In genomic region chr3:145763642-145763972, GRCm38 (mm10) we compare ENCODE assay signal across 26 mouse cellular contexts. TPM values are rescaled to one million over a fixed set of nuclear protein-coding genes. Genes with fewer than 3 reads are reported as not detected.
DNase-seq lines count a peak whose midpoint lies in the region; ATAC-seq and TF ChIP-seq lines count a peak whose summit lies in the region.
"Had no signal": no experiment of that assay in that cellular context is flagged by ENCODE, and none has a peak within 500 bp of the region (broad histone marks: within the 10 kb centered on the region; RNA-seq: fewer than 3 reads in every experiment).

No protein-coding gene starts in this region.

- no peak overlapping the region for H3K4me3 ChIP-seq in kidney, embryonic 16.5 days (ENCODE audit: low read length)
- no peak overlapping the region for H3K4me3 ChIP-seq in intestine, postnatal 0 days (ENCODE audit: low read depth, low read length)
- H3K4me3 ChIP-seq in liver, embryonic 13.5 days (replicated peaks) = no peak overlapping the region
- H3K4me3 ChIP-seq: embryonic facial prominence, embryonic 10.5 days; embryonic facial prominence, embryonic 15.5 days; forebrain, embryonic 12.5 days; midbrain, embryonic 13.5 days; neural tube, embryonic 15.5 days had no signal

- H3K27me3 ChIP-seq in kidney, embryonic 16.5 days (ENCODE audit: insufficient read depth, low read length) = no peaks in the 10 kb centered on the region
- H3K27me3 ChIP-seq in intestine, postnatal 0 days (replicated peaks; ENCODE audit: control insufficient read depth, insufficient read depth, low read length) = no peaks in the 10 kb centered on the region
- H3K27me3 ChIP-seq in liver, embryonic 13.5 days = peaks cover 23% of the 10 kb centered on the region
- H3K27me3 ChIP-seq: neural tube, embryonic 15.5 days had no signal

- peaks cover 36% of the 10 kb centered on the region for H3K4me1 ChIP-seq in kidney, embryonic 16.5 days (ENCODE audit: insufficient read depth, low read length)
- no peaks in the 10 kb centered on the region; the same call in 1 of the 2 replicates for H3K4me1 ChIP-seq in intestine, postnatal 0 days (replicated peaks; ENCODE audit: control insufficient read depth, insufficient read depth, low read length)
- peaks cover 20% of the 10 kb centered on the region for H3K4me1 ChIP-seq in liver, embryonic 13.5 days (replicated peaks)

- no peak overlapping the region for H3K9ac ChIP-seq in kidney, embryonic 16.5 days (replicated peaks; ENCODE audit: low read length)
- no peak overlapping the region for H3K9ac ChIP-seq in intestine, postnatal 0 days (ENCODE audit: low read depth, low read length)
- no peak overlapping the region for H3K9ac ChIP-seq in liver, embryonic 13.5 days
- H3K9ac ChIP-seq: embryonic facial prominence, embryonic 15.5 days; forebrain, embryonic 12.5 days; forebrain, postnatal 0 days; midbrain, embryonic 13.5 days; neural tube, embryonic 15.5 days had no signal

- H3K4me2 ChIP-seq in kidney, embryonic 16.5 days (replicated peaks; ENCODE audit: low read depth, low read length) = no peak overlapping the region; the same call in 1 of the 2 replicates
- no peak overlapping the region; the same call in 1 of the 2 replicates for H3K4me2 ChIP-seq in intestine, postnatal 0 days (replicated peaks; ENCODE audit: low read depth)
- peak overlapping the region; percentile 19; the same call in 1 of the 2 replicates for H3K4me2 ChIP-seq in liver, embryonic 13.5 days
- H3K4me2 ChIP-seq: embryonic facial prominence, embryonic 15.5 days; forebrain, embryonic 12.5 days; midbrain, embryonic 13.5 days; neural tube, embryonic 15.5 days had no signal

- no peak for TF ChIP-seq CTCF in intestine, postnatal 0 days (IDR thresholded peaks at IDR 0.05; ENCODE audit: low read depth)

- peak; percentile 77 for ATAC-seq in kidney, embryonic 16.5 days (ENCODE audit: low FRiP score, low TSS enrichment)
- 0 out of 2 replicates have a peak, but pooled peaks have one; percentile 37 for ATAC-seq in intestine, postnatal 0 days
- ATAC-seq in liver, embryonic 13.5 days (ENCODE audit: low read depth) = no peak
- ATAC-seq: forebrain, postnatal 0 days; hindbrain, embryonic 16.5 days; lung, postnatal 0 days; midbrain, embryonic 13.5 days had no signal

- H3K36me3 ChIP-seq in kidney, embryonic 16.5 days (ENCODE audit: insufficient read depth, low read length) = no peaks in the 10 kb centered on the region
- H3K36me3 ChIP-seq in intestine, postnatal 0 days (ENCODE audit: control insufficient read depth, insufficient read depth) = no peaks in the 10 kb centered on the region
- H3K36me3 ChIP-seq in liver, embryonic 13.5 days = 0 out of 2 replicates have a peak, but pooled peaks cover 2% of the 10 kb centered on the region
- H3K36me3 ChIP-seq: embryonic facial prominence, embryonic 10.5 days; embryonic facial prominence, embryonic 15.5 days; forebrain, embryonic 12.5 days; midbrain, embryonic 13.5 days; neural tube, embryonic 15.5 days had no signal

- H3K9me3 ChIP-seq in kidney, embryonic 16.5 days (ENCODE audit: low read length) = no peaks in the 10 kb centered on the region
- H3K9me3 ChIP-seq in intestine, postnatal 0 days (ENCODE audit: control insufficient read depth) = no peaks in the 10 kb centered on the region
- H3K9me3 ChIP-seq in liver, embryonic 13.5 days (replicated peaks) = no peaks in the 10 kb centered on the region
- H3K9me3 ChIP-seq: embryonic facial prominence, embryonic 10.5 days; embryonic facial prominence, embryonic 15.5 days; forebrain, embryonic 12.5 days; midbrain, embryonic 13.5 days; neural tube, embryonic 15.5 days had no signal

- WGBS in kidney, embryonic 16.5 days = 72% methylated on average over 3 of the region's 3 CpGs
- WGBS in intestine, postnatal 0 days = 47% methylated on average over 3 of the region's 3 CpGs
- 78% methylated on average over 3 of the region's 3 CpGs for WGBS in liver, embryonic 13.5 days (ENCODE audit: insufficient replicate concordance)

- DNase-seq in kidney, adult 8-10 months = no peak
- no peak for DNase-seq in liver, embryonic 13.5 days
- peak; percentile 56 for DNase-seq in yolk sac, embryonic 10.5 days (ENCODE audit: low spot score)
- no peak for DNase-seq in right cerebral cortex, postnatal 25 days
- no peak for DNase-seq in ovary, postnatal 36 days (ENCODE audit: low spot score)
- DNase-seq: adrenal gland, adult 8-10 months; B cell, adult 2 months; cerebellum, adult 2 months; cerebellum, postnatal 14 days; forebrain, postnatal 0 days; gastrocnemius, postnatal 10 days; heart, postnatal 14 days; layer of hippocampus, adult 9-11 months; lung, adult 18-20 months; spleen, adult 18-20 months; thymus, postnatal 14 days had no signal

- H3K27ac ChIP-seq in kidney, embryonic 16.5 days (ENCODE audit: low read length) = peak overlapping the region; percentile 85
- H3K27ac ChIP-seq in intestine, postnatal 0 days (ENCODE audit: low read depth, low read length) = no peak overlapping the region
- peak overlapping the region; percentile 69 for H3K27ac ChIP-seq in liver, embryonic 13.5 days
- H3K27ac ChIP-seq: embryonic facial prominence, embryonic 10.5 days; embryonic facial prominence, embryonic 15.5 days; forebrain, embryonic 12.5 days; macrophage; midbrain, embryonic 13.5 days; neural tube, embryonic 15.5 days had no signal

RNA-seq across cellular contexts. Expression of gene Ddah1, which starts 5.1 kb away (rescaled TPM):
- polyA plus RNA-seq in kidney, embryonic 16.5 days (2015; fragmentation: Nextera tagmentation; extraction: Ambion mirVana) = 73.5 and 76.7 TPM in 2 replicates
- 24.9 and 25.9 TPM in 2 replicates for polyA plus RNA-seq in intestine, postnatal 0 days (2015; fragmentation: Nextera tagmentation; extraction: Ambion mirVana)
- 37.6 and 39.3 TPM in 2 replicates for polyA plus RNA-seq in liver, embryonic 13.5 days (2015; fragmentation: Nextera tagmentation; extraction: Ambion mirVana)
